Mouse (Mus musculus): ENCODE measurements around the gene Epha1.

GRCm38 (mm10) chr6:42352486-42352846 lies 20.6 kb downstream of the Epha1 start:
- no peak for TF ChIP-seq POU5F1 (IDR thresholded peaks at IDR 0.05; ENCODE audit: borderline replicate concordance, low read length)
- no peak for TF ChIP-seq CTCF (conservative IDR thresholded peaks at IDR 0.05; ENCODE audit: low read length)

Data from E14TG2a.4 (cell line).